Mouse (Mus musculus): Measurements from ENCODE around the gene Cdh8. TPM values are rescaled to one million over a fixed set of nuclear protein-coding genes. Genes with fewer than 3 reads are reported as not detected.

Cdh8 gene
- polyA plus RNA-seq, 1 experiment from 2014 or later = 12.0 TPM

DNA sequence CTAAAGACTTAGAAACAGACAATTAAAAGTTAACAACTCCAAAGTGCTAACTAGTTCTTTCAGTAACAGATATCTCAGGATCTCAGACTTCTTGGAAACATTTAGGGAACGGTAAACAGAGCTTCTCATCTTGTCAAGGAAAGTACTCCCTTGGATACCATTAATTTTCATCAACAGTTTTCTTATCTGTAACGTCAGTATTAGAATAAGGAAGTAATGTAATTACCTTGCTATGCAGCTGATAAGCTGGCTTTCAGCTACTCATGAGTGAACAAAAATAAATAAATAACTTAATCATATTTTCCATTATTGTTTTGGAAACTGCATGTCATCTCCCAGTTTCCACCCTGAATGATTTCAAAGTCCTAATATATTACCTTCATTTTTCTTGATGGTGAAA lies 317.8 kb downstream of the Cdh8 start:
- no peak overlapping the region for H3K4me2 ChIP-seq (ENCODE audit: low read depth, low read length, severe bottlenecking)
- no peak overlapping the region for H3K27ac ChIP-seq (ENCODE audit: low read depth, low read length)
- H3K36me3 ChIP-seq (ENCODE audit: control insufficient read depth, insufficient read depth, low read length) = no peaks in the 10 kb centered on the region
- ATAC-seq (replicated peaks; ENCODE audit: low FRiP score) (no peak), DNase-seq (ENCODE audit: low spot score) (no peak)
- H3K9me3 ChIP-seq (ENCODE audit: control insufficient read depth, low read length) = no peaks in the 10 kb centered on the region
- H3K27me3 ChIP-seq (ENCODE audit: control insufficient read depth, insufficient read depth, low read length) = no peaks in the 10 kb centered on the region
- no peak overlapping the region for H3K4me3 ChIP-seq (ENCODE audit: low read depth, low read length)
- H3K4me1 ChIP-seq (replicated peaks; ENCODE audit: control insufficient read depth, insufficient read depth, low read length) = no peaks in the 10 kb centered on the region
- WGBS = 84% methylated on average over 2 of the region's 2 CpGs
- H3K9ac ChIP-seq (ENCODE audit: low read length) = no peak overlapping the region

GRCm38 (mm10) chr8:99051344-99051743 lies 364.9 kb downstream of the Cdh8 start:
- Histone ChIP-seq H3K9ac (ENCODE audit: low read length) (no peak overlapping the region), H3K9me3 (ENCODE audit: control insufficient read depth, low read length) (no peaks in the 10 kb centered on the region), H3K4me2 (ENCODE audit: low read depth, low read length, severe bottlenecking) (no peak overlapping the region), H3K4me3 (ENCODE audit: low read depth, low read length) (no peak overlapping the region), H3K36me3 (ENCODE audit: control insufficient read depth, insufficient read depth, low read length) (no peaks in the 10 kb centered on the region), H3K4me1 (replicated peaks; ENCODE audit: control insufficient read depth, insufficient read depth, low read length) (no peaks in the 10 kb centered on the region), H3K27ac (ENCODE audit: low read depth, low read length) (no peak overlapping the region), H3K27me3 (ENCODE audit: control insufficient read depth, insufficient read depth, low read length) (no peaks in the 10 kb centered on the region)
- ATAC-seq (replicated peaks; ENCODE audit: low FRiP score) (no peak), DNase-seq (ENCODE audit: low spot score) (no peak)

GRCm38 (mm10) chr8:99048664-99049363 lies 367.5 kb downstream of the Cdh8 start:
- no peaks in the 10 kb centered on the region for H3K9me3 ChIP-seq (ENCODE audit: control insufficient read depth, low read length)
- no peak overlapping the region for H3K4me3 ChIP-seq (ENCODE audit: low read depth, low read length)
- DNase-seq (ENCODE audit: low spot score) (no peak), ATAC-seq (replicated peaks; ENCODE audit: low FRiP score) (no peak)
- H3K4me2 ChIP-seq (ENCODE audit: low read depth, low read length, severe bottlenecking) = no peak overlapping the region
- H3K4me1 ChIP-seq (replicated peaks; ENCODE audit: control insufficient read depth, insufficient read depth, low read length) = no peaks in the 10 kb centered on the region
- H3K9ac ChIP-seq (ENCODE audit: low read length) = no peak overlapping the region
- 84% methylated on average over 8 of the region's 8 CpGs for WGBS
- no peak overlapping the region for H3K27ac ChIP-seq (ENCODE audit: low read depth, low read length)
- no peaks in the 10 kb centered on the region for H3K36me3 ChIP-seq (ENCODE audit: control insufficient read depth, insufficient read depth, low read length)
- H3K27me3 ChIP-seq (ENCODE audit: control insufficient read depth, insufficient read depth, low read length) = no peaks in the 10 kb centered on the region

DNA sequence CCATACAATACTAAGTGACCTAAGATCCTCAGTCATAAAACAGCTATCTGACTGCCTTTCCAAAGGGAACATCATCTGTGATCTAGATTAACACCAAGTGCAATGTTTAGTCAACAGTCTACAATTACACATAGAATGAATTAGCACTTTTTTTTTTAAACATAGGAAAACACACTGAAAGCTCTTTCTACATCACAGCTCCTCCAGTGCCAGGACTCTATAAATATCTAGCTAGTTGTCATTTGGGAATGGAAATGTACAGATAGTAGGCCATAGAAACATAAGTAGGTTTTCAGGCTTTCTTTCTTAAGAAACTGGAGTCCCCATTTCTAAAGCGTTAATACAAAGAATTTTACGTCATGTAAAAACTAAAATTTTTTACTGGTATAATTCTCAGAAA lies 375.8 kb downstream of the Cdh8 start:
- Histone ChIP-seq H3K9ac (ENCODE audit: low read length) (no peak overlapping the region), H3K4me3 (ENCODE audit: low read depth, low read length) (no peak overlapping the region), H3K27ac (ENCODE audit: low read depth, low read length) (no peak overlapping the region), H3K4me2 (ENCODE audit: low read depth, low read length, severe bottlenecking) (no peak overlapping the region), H3K9me3 (ENCODE audit: control insufficient read depth, low read length) (no peaks in the 10 kb centered on the region), H3K4me1 (replicated peaks; ENCODE audit: control insufficient read depth, insufficient read depth, low read length) (no peaks in the 10 kb centered on the region), H3K27me3 (ENCODE audit: control insufficient read depth, insufficient read depth, low read length) (no peaks in the 10 kb centered on the region), H3K36me3 (ENCODE audit: control insufficient read depth, insufficient read depth, low read length) (no peaks in the 10 kb centered on the region)
- DNase-seq (ENCODE audit: low spot score) (no peak), ATAC-seq (replicated peaks; ENCODE audit: low FRiP score) (no peak)
- whole genome bisulfite sequencing = 99% methylated on average over 2 of the region's 2 CpGs

DNA sequence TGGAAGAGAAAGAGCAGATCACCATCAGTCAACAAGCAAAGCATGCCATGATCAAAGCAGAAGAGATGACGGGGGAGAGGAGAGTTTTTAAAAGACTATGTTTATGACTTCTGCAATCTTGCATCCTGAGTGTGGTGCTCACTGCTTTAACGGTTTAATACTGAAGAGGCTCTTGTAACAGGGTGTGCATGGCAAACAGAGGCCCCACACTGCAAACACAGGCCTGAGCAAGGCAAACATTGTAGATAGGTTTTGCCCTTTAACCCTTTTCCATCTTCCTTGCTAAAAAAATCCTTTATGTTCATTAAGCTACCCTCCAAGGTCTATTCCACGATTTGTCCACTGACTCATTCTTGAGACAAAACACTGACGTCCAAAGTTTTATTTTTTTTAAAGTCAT lies 385.2 kb downstream of the Cdh8 start:
- 83% methylated on average over 4 of the region's 4 CpGs for WGBS
- Histone ChIP-seq H3K9ac (ENCODE audit: low read length) (no peak overlapping the region), H3K4me3 (ENCODE audit: low read depth, low read length) (no peak overlapping the region), H3K27me3 (ENCODE audit: control insufficient read depth, insufficient read depth, low read length) (no peaks in the 10 kb centered on the region), H3K4me2 (ENCODE audit: low read depth, low read length, severe bottlenecking) (no peak overlapping the region), H3K36me3 (ENCODE audit: control insufficient read depth, insufficient read depth, low read length) (no peaks in the 10 kb centered on the region), H3K9me3 (ENCODE audit: control insufficient read depth, low read length) (no peaks in the 10 kb centered on the region), H3K4me1 (replicated peaks; ENCODE audit: control insufficient read depth, insufficient read depth, low read length) (no peaks in the 10 kb centered on the region), H3K27ac (ENCODE audit: low read depth, low read length) (no peak overlapping the region)
- ATAC-seq (replicated peaks; ENCODE audit: low FRiP score) (no peak), DNase-seq (ENCODE audit: low spot score) (no peak)

Data from forebrain, embryonic 11.5 days (tissue).